Mouse (Mus musculus): ENCODE measurements around the gene Dok4.

- peak; percentile 43 for TF ChIP-seq CTCF (IDR thresholded peaks at IDR 0.05; ENCODE audit: low read depth)
- TF ChIP-seq EP300 (optimal IDR thresholded peaks at IDR 0.05) = no peak
These were observed 12.0 kb downstream of the Dok4 start for GRCm38 (mm10) chr8:94863897-94864673.

Measured in stomach, postnatal 0 days (tissue).